Mouse (Mus musculus) liver, postnatal 0 days (tissue): Measurements from ENCODE around the gene Sdc4.

ENCODE experiments used
- CTCF ChIP-seq: sonication (generic); IDR thresholded peaks from 2 replicates; pipeline ENCODE4 v1.5.1; 2016; ENCODE audit warnings: antibody characterized with exemption, low read depth
- EP300 ChIP-seq: IDR thresholded peaks from 2 replicates; pipeline ENCODE4 v1.6.1; 2016; ENCODE audit warnings: antibody characterized with exemption, low read depth, mild to moderate bottlenecking

DNA sequence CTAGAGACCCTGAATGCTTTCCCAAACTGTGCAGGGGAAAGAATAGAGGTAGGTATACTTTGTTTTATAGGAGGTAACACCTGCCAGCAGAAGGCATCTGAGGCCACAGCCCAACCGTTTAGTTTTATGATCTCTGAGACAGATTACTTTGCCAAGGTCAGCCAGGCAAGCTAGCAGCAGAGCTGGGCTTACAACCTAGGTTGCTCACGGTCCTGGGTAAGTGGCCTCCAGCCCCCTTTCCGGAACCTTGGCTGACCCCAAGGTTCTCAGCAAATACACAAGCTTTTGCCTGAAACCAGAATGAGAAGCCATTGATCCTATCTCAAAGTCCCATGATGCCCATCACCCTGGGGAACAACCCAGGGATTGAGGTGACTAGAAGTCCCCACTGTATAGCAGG is 9.0 kb downstream of the Sdc4 start:
- TF ChIP-seq CTCF, result no peak
- no peak for TF ChIP-seq EP300
